Mouse (Mus musculus): ENCODE data around the gene Uxs1. TPM values are rescaled to one million over a fixed set of nuclear protein-coding genes. Genes with fewer than 3 reads are reported as not detected.
A peak's percentile ranks its signal among the peaks of the same experiment; 100 is the strongest.

The Uxs1 gene
- polyA plus RNA-seq, 1 experiment from 2014 or later: 21.7 TPM

DNA sequence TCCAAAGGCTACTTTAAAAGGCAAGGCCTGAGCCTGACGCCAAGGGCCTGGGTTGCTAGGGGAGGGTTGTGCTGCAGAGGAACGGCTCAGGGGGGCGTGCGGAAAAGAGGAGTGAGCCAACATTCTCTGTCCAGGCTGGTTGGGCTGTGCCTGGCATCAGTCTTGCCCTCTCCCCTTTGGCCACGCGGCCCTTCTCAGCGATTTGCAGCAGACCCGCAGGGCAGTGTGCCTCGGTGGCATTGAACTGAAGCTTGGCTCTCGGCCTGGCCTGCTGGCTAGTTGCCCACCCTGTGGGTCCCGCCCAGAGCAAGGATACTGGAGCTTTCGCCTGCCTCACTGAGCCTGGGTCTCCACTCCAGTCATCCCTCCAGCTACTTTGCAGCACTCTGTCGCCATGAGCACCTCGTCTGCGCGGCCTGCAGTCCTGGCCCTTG is 97.1 kb downstream of the Uxs1 start, which contains the start of gene 1500015O10Rik:
1500015O10Rik (plus strand) TSS at position 112 of the 434 bp plus-strand sequence.
- Histone ChIP-seq H3K9me3 (ENCODE audit: control insufficient read depth, low read length) (no peaks in the 10 kb centered on the region), H3K4me2 (no peak within 1 kb of the TSS), H3K4me1 (ENCODE audit: control insufficient read depth, insufficient read depth, low read length) (no peaks in the 10 kb centered on the region), H3K27ac (ENCODE audit: low read depth, low read length) (no peak within 1 kb of the TSS), H3K36me3 (ENCODE audit: control insufficient read depth, insufficient read depth, low read length) (no peaks in the 10 kb centered on the region), H3K9ac (ENCODE audit: low read length) (no peak within 1 kb of the TSS), H3K27me3 (ENCODE audit: control insufficient read depth, insufficient read depth, low read length) (no peaks in the 10 kb centered on the region), H3K4me3 (ENCODE audit: low read depth, low read length) (no peak within 1 kb of the TSS)
- DNase-seq (ENCODE audit: low spot score, missing footprints) (no peak), ATAC-seq (ENCODE audit: low FRiP score) (no peak)
- 75% methylated on average over 16 of the region's 16 CpGs for WGBS

- H3K4me3 ChIP-seq (ENCODE audit: low read depth, low read length): no peak overlapping the region
- no peaks in the 10 kb centered on the region for H3K4me1 ChIP-seq (ENCODE audit: control insufficient read depth, insufficient read depth, low read length)
- WGBS: 76% methylated on average over 1 of the region's 1 CpGs
- no peaks in the 10 kb centered on the region for H3K36me3 ChIP-seq (ENCODE audit: control insufficient read depth, insufficient read depth, low read length)
- H3K4me2 ChIP-seq: no peak overlapping the region
- H3K27ac ChIP-seq (ENCODE audit: low read depth, low read length): no peak overlapping the region
- DNase-seq (ENCODE audit: low spot score, missing footprints) (no peak), ATAC-seq (ENCODE audit: low FRiP score) (no peak)
- H3K9ac ChIP-seq (ENCODE audit: low read length): no peak overlapping the region
- H3K27me3 ChIP-seq (ENCODE audit: control insufficient read depth, insufficient read depth, low read length): no peaks in the 10 kb centered on the region
- H3K9me3 ChIP-seq (ENCODE audit: control insufficient read depth, low read length): no peaks in the 10 kb centered on the region
Measured at GRCm38 (mm10) chr1:43722459-43722858, 105.1 kb downstream of the Uxs1 start.

DNA sequence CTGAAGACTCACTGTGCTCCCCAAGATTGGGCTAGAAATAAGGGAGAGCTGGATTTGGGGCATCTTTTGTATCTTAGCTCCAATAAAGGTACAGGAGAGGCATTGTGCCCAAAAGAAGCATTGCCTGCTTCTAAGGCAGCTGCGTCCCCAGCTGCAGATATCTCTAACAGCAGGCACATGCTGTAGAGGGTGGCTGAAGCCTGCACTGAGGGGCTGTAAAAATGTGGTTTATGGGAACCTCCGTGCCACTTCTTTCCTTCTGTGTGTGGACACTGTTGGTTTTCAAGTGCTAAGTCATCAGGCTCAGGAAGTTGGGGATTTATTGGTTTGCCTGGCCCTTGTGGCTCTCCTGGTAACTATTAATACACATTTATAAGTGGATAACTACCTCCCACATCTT is 108.8 kb downstream of the Uxs1 start:
- no peak overlapping the region for H3K27ac ChIP-seq (ENCODE audit: low read depth, low read length)
- WGBS: 86% methylated on average over 2 of the region's 2 CpGs
- no peaks in the 10 kb centered on the region for H3K27me3 ChIP-seq (ENCODE audit: control insufficient read depth, insufficient read depth, low read length)
- H3K4me1 ChIP-seq (ENCODE audit: control insufficient read depth, insufficient read depth, low read length): no peaks in the 10 kb centered on the region
- H3K9ac ChIP-seq (ENCODE audit: low read length): no peak overlapping the region
- ATAC-seq (ENCODE audit: low FRiP score) (no peak), DNase-seq (ENCODE audit: low spot score, missing footprints) (no peak)
- H3K4me2 ChIP-seq: no peak overlapping the region
- no peaks in the 10 kb centered on the region for H3K36me3 ChIP-seq (ENCODE audit: control insufficient read depth, insufficient read depth, low read length)
- no peak overlapping the region for H3K4me3 ChIP-seq (ENCODE audit: low read depth, low read length)
- H3K9me3 ChIP-seq (ENCODE audit: control insufficient read depth, low read length): no peaks in the 10 kb centered on the region

DNA sequence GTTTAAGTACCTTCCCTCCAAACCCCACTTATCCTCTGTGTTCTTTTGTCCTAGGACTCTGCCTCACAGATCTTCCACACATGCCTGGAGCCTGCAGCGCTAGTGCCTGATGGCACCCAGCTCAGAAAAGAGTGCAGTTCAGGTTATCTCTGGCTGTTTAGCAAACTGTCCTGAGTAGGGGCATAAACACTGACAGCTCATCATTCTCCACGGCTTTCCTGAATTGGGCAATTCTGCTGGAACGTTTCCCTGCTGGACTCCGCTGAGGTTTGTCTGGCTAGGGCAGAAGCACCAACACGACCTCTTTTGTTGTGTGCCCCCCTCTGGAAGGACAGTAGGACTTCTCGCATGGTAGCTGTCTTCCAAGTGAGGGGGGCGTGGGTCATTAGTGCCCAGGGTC is 109.6 kb downstream of the Uxs1 start:
- Histone ChIP-seq H3K9me3 (ENCODE audit: control insufficient read depth, low read length) (no peaks in the 10 kb centered on the region), H3K4me3 (ENCODE audit: low read depth, low read length) (no peak overlapping the region), H3K27me3 (ENCODE audit: control insufficient read depth, insufficient read depth, low read length) (no peaks in the 10 kb centered on the region), H3K27ac (ENCODE audit: low read depth, low read length) (no peak overlapping the region), H3K36me3 (ENCODE audit: control insufficient read depth, insufficient read depth, low read length) (no peaks in the 10 kb centered on the region), H3K4me1 (ENCODE audit: control insufficient read depth, insufficient read depth, low read length) (no peaks in the 10 kb centered on the region), H3K4me2 (no peak overlapping the region), H3K9ac (ENCODE audit: low read length) (no peak overlapping the region)
- DNase-seq (ENCODE audit: low spot score, missing footprints) (no peak), ATAC-seq (ENCODE audit: low FRiP score) (no peak)
- 81% methylated on average over 7 of the region's 7 CpGs for WGBS

DNA sequence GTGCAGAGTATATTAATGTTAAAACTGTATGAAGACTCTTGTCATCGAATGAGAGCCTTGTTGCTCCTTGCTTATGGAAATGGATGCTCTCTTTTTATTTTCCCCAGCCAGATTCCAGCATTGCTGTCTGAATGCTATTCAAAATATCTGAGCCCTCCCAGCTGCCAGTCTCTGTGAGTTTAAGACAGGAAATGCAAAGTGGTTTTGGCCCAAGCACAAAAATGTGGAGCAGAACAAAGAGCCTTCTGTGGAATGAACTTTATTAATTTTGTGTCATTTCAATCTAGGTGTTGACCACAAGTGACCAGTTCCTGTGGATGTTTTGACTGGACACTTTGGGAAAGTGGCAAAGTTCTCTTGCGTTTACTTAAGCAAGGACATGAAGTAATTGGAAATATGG is 112.8 kb downstream of the Uxs1 start:
- Histone ChIP-seq H3K36me3 (ENCODE audit: control insufficient read depth, insufficient read depth, low read length) (no peaks in the 10 kb centered on the region), H3K9me3 (ENCODE audit: control insufficient read depth, low read length) (no peaks in the 10 kb centered on the region), H3K4me1 (ENCODE audit: control insufficient read depth, insufficient read depth, low read length) (no peaks in the 10 kb centered on the region), H3K4me2 (no peak overlapping the region), H3K4me3 (ENCODE audit: low read depth, low read length) (no peak overlapping the region), H3K27me3 (ENCODE audit: control insufficient read depth, insufficient read depth, low read length) (no peaks in the 10 kb centered on the region), H3K27ac (ENCODE audit: low read depth, low read length) (no peak overlapping the region), H3K9ac (ENCODE audit: low read length) (no peak overlapping the region)
- WGBS: 92% methylated on average over 2 of the region's 2 CpGs
- ATAC-seq (ENCODE audit: low FRiP score) (no peak), DNase-seq (ENCODE audit: low spot score, missing footprints) (no peak)

DNA sequence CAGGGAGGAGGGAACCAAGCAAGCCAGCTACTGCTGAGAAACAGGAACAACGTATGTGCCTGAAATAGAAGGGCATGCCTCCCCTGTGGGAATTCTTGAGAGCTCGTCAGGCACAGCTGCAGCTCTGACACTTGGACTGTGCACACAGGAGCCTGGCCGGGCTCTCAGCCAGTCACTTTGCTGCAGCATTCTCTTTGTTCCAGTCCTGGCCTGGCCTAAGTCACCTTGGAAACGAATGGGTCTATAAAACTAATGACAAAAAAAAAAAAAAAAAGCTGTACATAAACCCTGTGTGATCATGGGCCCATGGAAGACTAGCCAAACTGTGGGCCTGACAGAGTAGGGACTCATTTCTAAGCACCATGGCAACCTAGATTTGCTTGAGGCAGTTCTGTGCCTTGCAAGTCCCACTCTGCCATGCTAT is 129.0 kb downstream of the Uxs1 start:
- Histone ChIP-seq H3K4me1 (ENCODE audit: control insufficient read depth, insufficient read depth, low read length) (peaks cover 2% of the 10 kb centered on the region; the same call in 1 of the 2 replicates), H3K27ac (ENCODE audit: low read depth, low read length) (no peak overlapping the region), H3K9me3 (ENCODE audit: control insufficient read depth, low read length) (no peaks in the 10 kb centered on the region), H3K4me3 (ENCODE audit: low read depth, low read length) (no peak overlapping the region), H3K36me3 (ENCODE audit: control insufficient read depth, insufficient read depth, low read length) (no peaks in the 10 kb centered on the region), H3K4me2 (no peak overlapping the region), H3K27me3 (ENCODE audit: control insufficient read depth, insufficient read depth, low read length) (no peaks in the 10 kb centered on the region), H3K9ac (ENCODE audit: low read length) (no peak overlapping the region)
- ATAC-seq (ENCODE audit: low FRiP score): peak; percentile 93
- DNase-seq (ENCODE audit: low spot score, missing footprints): peak; percentile 86
- WGBS: 11% methylated on average over 4 of the region's 4 CpGs

Other genes starting within 250 kb of the Uxs1 start
- gene 1500015O10Rik, start 97.2 kb downstream of the Uxs1 start, polyA plus RNA-seq (2014; fragmentation: Nextera tagmentation; extraction: Ambion mirVana): 0.30 and 0.45 TPM in 2 replicates
- 72.0 and 72.1 TPM in 2 replicates for gene Tpp2, start 105.8 kb upstream of the Uxs1 start, polyA plus RNA-seq (2014; fragmentation: Nextera tagmentation; extraction: Ambion mirVana)
- gene Mettl21c, start 192.2 kb upstream of the Uxs1 start, polyA plus RNA-seq (2014; fragmentation: Nextera tagmentation; extraction: Ambion mirVana): 0.43 and 0.68 TPM in 2 replicates
- 0.26 and 0.29 TPM in 2 replicates for gene Gm8251, start 234.1 kb upstream of the Uxs1 start, polyA plus RNA-seq (2014; fragmentation: Nextera tagmentation; extraction: Ambion mirVana)